In genomic region chr9:117077548-117077947, GRCm38 (mm10) we compare ENCODE assay signal across 25 mouse cellular contexts.
A peak's percentile ranks its signal among the peaks of the same experiment; 100 is the strongest.
DNase-seq lines count a peak whose midpoint lies in the region; ATAC-seq and TF ChIP-seq lines count a peak whose summit lies in the region.
"Had no signal": no experiment of that assay in that cellular context is flagged by ENCODE, and none has a peak within 500 bp of the region (broad histone marks: within the 10 kb centered on the region; RNA-seq: fewer than 3 reads in every experiment).

No protein-coding gene starts in this region.

- no peak overlapping the region for H3K4me3 ChIP-seq in heart, embryonic 10.5 days
- H3K4me3 ChIP-seq in stomach, embryonic 16.5 days (replicated peaks; ENCODE audit: low read length), result no peak overlapping the region
- no peak overlapping the region for H3K4me3 ChIP-seq in stomach, postnatal 0 days (ENCODE audit: low read depth, low read length)
- H3K4me3 ChIP-seq in limb, embryonic 10.5 days, result no peak overlapping the region
- no peak overlapping the region for H3K4me3 ChIP-seq in hindbrain, embryonic 16.5 days (ENCODE audit: low read length)
- H3K4me3 ChIP-seq: intestine, embryonic 15.5 days; limb, embryonic 15.5 days; midbrain, embryonic 12.5 days; neural tube, embryonic 15.5 days had no signal

- no peak overlapping the region for H3K4me2 ChIP-seq in stomach, embryonic 16.5 days (ENCODE audit: low read depth, low read length)
- H3K4me2 ChIP-seq in stomach, postnatal 0 days (replicated peaks; ENCODE audit: low read depth), result no peak overlapping the region
- H3K4me2 ChIP-seq in hindbrain, embryonic 16.5 days (ENCODE audit: low read length), result no peak overlapping the region
- H3K4me2 ChIP-seq: hindbrain, embryonic 14.5 days; intestine, embryonic 15.5 days; limb, embryonic 15.5 days; midbrain, embryonic 12.5 days; neural tube, embryonic 15.5 days had no signal

- intact Hi-C loops in heart, postnatal 25 days (cut with DNase I), result no loop called here

- ATAC-seq in stomach, embryonic 16.5 days (ENCODE audit: insufficient read depth, low FRiP score), result no peak
- no peak for ATAC-seq in stomach, postnatal 0 days (ENCODE audit: low FRiP score, low TSS enrichment)
- no peak for ATAC-seq in hindbrain, embryonic 16.5 days
- ATAC-seq: CD4-positive, CD25-positive, alpha-beta regulatory T cell, adult 4 months; forebrain, embryonic 14.5 days; intestine, embryonic 15.5 days had no signal

- H3K4me1 ChIP-seq in heart, embryonic 10.5 days, result peaks cover 22% of the 10 kb centered on the region
- H3K4me1 ChIP-seq in stomach, embryonic 16.5 days (ENCODE audit: control insufficient read depth, insufficient read depth, low read length), result peaks cover 14% of the 10 kb centered on the region
- H3K4me1 ChIP-seq in stomach, postnatal 0 days (replicated peaks; ENCODE audit: control insufficient read depth, insufficient read depth), result no peaks in the 10 kb centered on the region
- peaks cover 50% of the 10 kb centered on the region for H3K4me1 ChIP-seq in limb, embryonic 10.5 days
- peaks cover 4% of the 10 kb centered on the region; the same call in 1 of the 2 replicates for H3K4me1 ChIP-seq in hindbrain, embryonic 16.5 days (ENCODE audit: control insufficient read depth, insufficient read depth, low read depth, low read length)
- H3K4me1 ChIP-seq: intestine, embryonic 15.5 days had no signal

- H3K9ac ChIP-seq in stomach, embryonic 16.5 days (ENCODE audit: low read length), result no peak overlapping the region
- H3K9ac ChIP-seq in stomach, postnatal 0 days (ENCODE audit: low read length), result no peak overlapping the region
- no peak overlapping the region for H3K9ac ChIP-seq in hindbrain, embryonic 16.5 days (ENCODE audit: low read depth, low read length)
- H3K9ac ChIP-seq: hindbrain, embryonic 14.5 days; intestine, embryonic 15.5 days; limb, embryonic 15.5 days; liver, embryonic 14.5 days; midbrain, embryonic 12.5 days; neural tube, embryonic 15.5 days had no signal

- H3K27me3 ChIP-seq in heart, embryonic 10.5 days (ENCODE audit: insufficient read depth, poor library complexity, severe bottlenecking), result no peaks in the 10 kb centered on the region
- H3K27me3 ChIP-seq in stomach, embryonic 16.5 days (ENCODE audit: control insufficient read depth, insufficient read depth, low read length), result no peaks in the 10 kb centered on the region
- H3K27me3 ChIP-seq in stomach, postnatal 0 days (ENCODE audit: control insufficient read depth, insufficient read depth, low read length), result no peaks in the 10 kb centered on the region
- no peaks in the 10 kb centered on the region for H3K27me3 ChIP-seq in limb, embryonic 10.5 days (ENCODE audit: low read depth, poor library complexity, severe bottlenecking)
- no peaks in the 10 kb centered on the region for H3K27me3 ChIP-seq in hindbrain, embryonic 16.5 days (replicated peaks; ENCODE audit: control insufficient read depth, insufficient read depth, low read length)
- H3K27me3 ChIP-seq: intestine, embryonic 15.5 days; limb, embryonic 15.5 days; midbrain, embryonic 12.5 days; neural tube, embryonic 15.5 days had no signal

- peaks cover 5% of the 10 kb centered on the region; the same call in 1 of the 2 replicates for H3K36me3 ChIP-seq in heart, embryonic 10.5 days
- no peaks in the 10 kb centered on the region for H3K36me3 ChIP-seq in stomach, embryonic 16.5 days (ENCODE audit: control insufficient read depth, insufficient read depth, low read length)
- no peaks in the 10 kb centered on the region for H3K36me3 ChIP-seq in stomach, postnatal 0 days (ENCODE audit: control insufficient read depth, insufficient read depth, low read length)
- no peaks in the 10 kb centered on the region for H3K36me3 ChIP-seq in limb, embryonic 10.5 days
- no peaks in the 10 kb centered on the region for H3K36me3 ChIP-seq in hindbrain, embryonic 16.5 days (ENCODE audit: control insufficient read depth, insufficient read depth, low read length)
- H3K36me3 ChIP-seq: intestine, embryonic 15.5 days; limb, embryonic 15.5 days; midbrain, embryonic 12.5 days; neural tube, embryonic 15.5 days had no signal

- H3K9me3 ChIP-seq in heart, embryonic 10.5 days, result no peaks in the 10 kb centered on the region
- no peaks in the 10 kb centered on the region for H3K9me3 ChIP-seq in stomach, embryonic 16.5 days (replicated peaks; ENCODE audit: control insufficient read depth, low read length)
- H3K9me3 ChIP-seq in stomach, postnatal 0 days (ENCODE audit: control insufficient read depth, low read length), result no peaks in the 10 kb centered on the region
- H3K9me3 ChIP-seq in limb, embryonic 10.5 days (replicated peaks), result no peaks in the 10 kb centered on the region
- H3K9me3 ChIP-seq in hindbrain, embryonic 16.5 days (ENCODE audit: control insufficient read depth, low read length), result no peaks in the 10 kb centered on the region
- H3K9me3 ChIP-seq: intestine, embryonic 15.5 days; limb, embryonic 15.5 days; midbrain, embryonic 12.5 days; neural tube, embryonic 15.5 days had no signal

- TF ChIP-seq CTCF in stomach, postnatal 0 days (IDR thresholded peaks at IDR 0.05; ENCODE audit: low read depth), result no peak

- TF ChIP-seq EP300 in stomach, postnatal 0 days (optimal IDR thresholded peaks at IDR 0.05), result no peak

- WGBS in heart, embryonic 10.5 days, result 55% methylated on average over 7 of the region's 7 CpGs
- WGBS in stomach, embryonic 16.5 days, result 49% methylated on average over 7 of the region's 7 CpGs
- WGBS in stomach, postnatal 0 days, result 55% methylated on average over 7 of the region's 7 CpGs
- 61% methylated on average over 7 of the region's 7 CpGs for WGBS in limb, embryonic 10.5 days
- 79% methylated on average over 7 of the region's 7 CpGs for WGBS in hindbrain, embryonic 16.5 days

- peak; percentile 59 for DNase-seq in heart, embryonic 10.5 days (ENCODE audit: low spot score)
- no peak for DNase-seq in heart, postnatal 25 days (ENCODE audit: low spot score)
- DNase-seq in stomach, postnatal 0 days (ENCODE audit: low spot score), result no peak
- DNase-seq in limb, embryonic 10.5 days (ENCODE audit: low spot score), result no peak
- no peak for DNase-seq in T-cell, adult 2 months (ENCODE audit: low spot score)
- DNase-seq: adrenal gland, postnatal 36 days; cerebellum, postnatal 14 days; gastrocnemius, postnatal 10 days; heart, postnatal 4 days; kidney, adult 9 months; kidney, postnatal 14 days; layer of hippocampus, postnatal 36 days; right cerebral cortex, adult 18-20 months; right cerebral cortex, postnatal 4 days; thymus, adult 2 months had no signal

- no peak overlapping the region; the same call in 1 of the 2 replicates for H3K27ac ChIP-seq in heart, embryonic 10.5 days
- H3K27ac ChIP-seq in stomach, embryonic 16.5 days (ENCODE audit: low read length), result peak overlapping the region; percentile 57; the same call in 1 of the 2 replicates
- H3K27ac ChIP-seq in stomach, postnatal 0 days (replicated peaks), result no peak overlapping the region
- peak overlapping the region; percentile 78 for H3K27ac ChIP-seq in limb, embryonic 10.5 days
- H3K27ac ChIP-seq in hindbrain, embryonic 16.5 days (ENCODE audit: low read depth, low read length), result no peak overlapping the region
- H3K27ac ChIP-seq: hindbrain, embryonic 14.5 days; intestine, embryonic 15.5 days; limb, embryonic 15.5 days; liver, embryonic 14.5 days; midbrain, embryonic 12.5 days; neural tube, embryonic 15.5 days had no signal

Comparison
In these comparisons a context has a peak if more than half of its experiments do, and no peak if none do; other contexts are left out.
1. H3K27ac ChIP-seq: peak in stomach, embryonic 16.5 days (single experiment) and limb, embryonic 10.5 days (single experiment); none in heart, embryonic 10.5 days (single experiment), stomach, postnatal 0 days (single experiment) and hindbrain, embryonic 16.5 days (single experiment).